In the genomic region with DNA sequence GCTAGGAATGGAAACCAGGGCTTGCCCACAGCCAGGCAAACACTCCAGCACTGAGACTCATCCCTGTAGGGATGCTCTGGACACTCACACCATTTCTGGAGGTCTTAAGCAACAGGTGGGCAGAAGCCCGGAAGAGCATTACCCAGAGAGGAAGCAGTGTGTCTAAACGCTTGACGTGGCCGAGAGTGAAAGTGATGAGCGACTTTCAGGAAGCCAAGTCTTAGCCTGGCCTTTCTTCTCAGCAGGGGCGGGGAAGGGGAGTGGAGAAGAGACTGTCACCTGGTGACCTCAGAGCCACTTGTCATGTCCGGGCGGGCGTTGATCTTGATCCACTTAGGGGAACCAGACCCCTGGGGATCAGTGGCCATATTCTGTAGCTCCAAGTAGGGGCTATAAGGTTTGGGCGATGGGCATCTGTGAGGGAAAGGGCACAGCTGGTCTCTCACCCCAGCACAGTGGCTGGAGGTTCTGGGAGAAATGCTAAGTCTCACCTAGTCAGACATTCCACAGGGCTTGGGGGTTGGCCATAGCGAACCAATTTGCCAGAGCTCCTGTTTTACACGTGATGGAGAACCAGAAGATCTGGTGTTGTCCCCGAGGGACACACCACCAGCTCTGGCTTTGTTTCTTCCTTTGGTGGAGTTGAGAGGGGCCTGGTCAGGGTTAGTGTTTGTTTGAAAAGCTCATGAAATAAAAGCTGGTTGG, we compare ENCODE assay signal across 10 mouse cellular contexts. TPM values are rescaled to one million over a fixed set of nuclear protein-coding genes. Genes with fewer than 3 reads are reported as not detected.
DNase-seq lines count a peak whose midpoint lies in the region; ATAC-seq and TF ChIP-seq lines count a peak whose summit lies in the region.
"Had no signal": no experiment of that assay in that cellular context is flagged by ENCODE, and none has a peak within 500 bp of the region (broad histone marks: within the 10 kb centered on the region; RNA-seq: fewer than 3 reads in every experiment).

No protein-coding gene starts in this region.

- no peak overlapping the region for H3K4me2 ChIP-seq in intestine, postnatal 0 days (replicated peaks; ENCODE audit: low read depth)

- WGBS in heart, embryonic 10.5 days, result 63% methylated on average over 13 of the region's 13 CpGs
- WGBS in intestine, postnatal 0 days, result 59% methylated on average over 13 of the region's 13 CpGs

- intact Hi-C loops in heart, postnatal 10 days (cut with DNase I), result no loop called here

- H3K36me3 ChIP-seq in heart, embryonic 10.5 days, result peaks cover 72% of the 10 kb centered on the region
- peaks cover 11% of the 10 kb centered on the region; the same call in 1 of the 2 replicates for H3K36me3 ChIP-seq in ES-E14 (ENCODE audit: control insufficient read depth, insufficient read depth, low read length, poor library complexity, severe bottlenecking)
- H3K36me3 ChIP-seq in intestine, postnatal 0 days (ENCODE audit: control insufficient read depth, insufficient read depth), result peaks cover 35% of the 10 kb centered on the region; the same call in 1 of the 2 replicates

- no peak for TF ChIP-seq CTCF in intestine, postnatal 0 days (IDR thresholded peaks at IDR 0.05; ENCODE audit: low read depth)

- H3K4me3 ChIP-seq in heart, embryonic 10.5 days, result no peak overlapping the region
- H3K4me3 ChIP-seq in ES-E14 (ENCODE audit: insufficient read depth in 1 of 2, low read depth in 1 of 2, low read length in 2 of 2, poor library complexity in 1 of 2, severe bottlenecking in 1 of 2), result peak overlapping the region in 1 of 2 experiments; percentile 2; a peak in 1 of 4 replicates
- no peak overlapping the region for H3K4me3 ChIP-seq in intestine, postnatal 0 days (ENCODE audit: low read depth, low read length)

- H3K27ac ChIP-seq in heart, embryonic 10.5 days, result peak overlapping the region; percentile 19; the same call in 1 of the 2 replicates
- H3K27ac ChIP-seq in ES-E14 (ENCODE audit: insufficient read depth, low read depth, low read length, poor library complexity, severe bottlenecking), result peak overlapping the region; percentile 12; the same call in 1 of the 2 replicates
- H3K27ac ChIP-seq in intestine, postnatal 0 days (ENCODE audit: low read depth, low read length), result peak overlapping the region; percentile 66

- H3K27me3 ChIP-seq in heart, embryonic 10.5 days (ENCODE audit: insufficient read depth, poor library complexity, severe bottlenecking), result no peaks in the 10 kb centered on the region
- H3K27me3 ChIP-seq in intestine, postnatal 0 days (replicated peaks; ENCODE audit: control insufficient read depth, insufficient read depth, low read length), result no peaks in the 10 kb centered on the region

- H3K9me3 ChIP-seq in heart, embryonic 10.5 days, result no peaks in the 10 kb centered on the region
- H3K9me3 ChIP-seq in ES-E14 (ENCODE audit: control insufficient read depth, insufficient read depth, low read depth, low read length), result no peaks in the 10 kb centered on the region
- no peaks in the 10 kb centered on the region for H3K9me3 ChIP-seq in intestine, postnatal 0 days (ENCODE audit: control insufficient read depth)

- in situ Hi-C loops in ES-E14 (cut with MboI; ENCODE audit: low sequenced_read_pairs in 2 of 2, unreplicated experiment in 2 of 2), result no loop called here

- H3K9ac ChIP-seq in ES-E14 (ENCODE audit: insufficient read depth, low read depth, low read length, poor library complexity, severe bottlenecking), result no peak overlapping the region
- no peak overlapping the region for H3K9ac ChIP-seq in intestine, postnatal 0 days (ENCODE audit: low read depth, low read length)

- peak; percentile 76 for DNase-seq in heart, embryonic 10.5 days (ENCODE audit: low spot score)
- no peak for DNase-seq in heart, postnatal 10 days
- no peak for DNase-seq in ES-E14 (ENCODE audit: low read depth, low spot score)
- no peak for DNase-seq in layer of hippocampus, postnatal 25 days (ENCODE audit: extremely low spot score in 1 of 2, low spot score in 1 of 2)
- no peak for DNase-seq in layer of hippocampus, postnatal 36 days
- DNase-seq in layer of hippocampus, postnatal 14 days (ENCODE audit: low spot score in 2 of 2), result no peak
- DNase-seq: heart, postnatal 4 days; thymus, adult 18-20 months had no signal

- no peak for ATAC-seq in intestine, postnatal 0 days
- ATAC-seq in neutrophil, adult 5-6 weeks (ENCODE audit: extremely low read depth, insufficient number of reproducible peaks, low FRiP score, poor library complexity, severe bottlenecking), result peak; percentile 93

- H3K4me1 ChIP-seq in heart, embryonic 10.5 days, result peaks cover 31% of the 10 kb centered on the region
- H3K4me1 ChIP-seq in ES-E14 (ENCODE audit: control insufficient read depth in 2 of 2, insufficient read depth in 2 of 2, low read length in 2 of 2, poor library complexity in 1 of 2), result peaks cover 18 to 49% of the 10 kb centered on the region in 2 experiments
- H3K4me1 ChIP-seq in intestine, postnatal 0 days (replicated peaks; ENCODE audit: control insufficient read depth, insufficient read depth, low read length), result peaks cover 12% of the 10 kb centered on the region; the same call in 1 of the 2 replicates

TF ChIP-seq in ES-E14, 5 proteins besides CTCF, POLR2A, EP300 and RAD21:
- TF ChIP-seq ZC3H11A (IDR thresholded peaks at IDR 0.05; ENCODE audit: borderline replicate concordance, low read depth, low read length), result no peak
- no peak for TF ChIP-seq MAFK (IDR thresholded peaks at IDR 0.05; ENCODE audit: insufficient read depth, low read depth, low read length)
- no peak for TF ChIP-seq HCFC1 (IDR thresholded peaks at IDR 0.05; ENCODE audit: borderline replicate concordance, insufficient read depth, low read length)
- no peak for TF ChIP-seq ZNF384 (IDR thresholded peaks at IDR 0.05; ENCODE audit: low read depth, low read length)
- no peak for TF ChIP-seq CHD2 (IDR thresholded peaks at IDR 0.05; ENCODE audit: low read depth, low read length)

RNA-seq across cellular contexts. Expression of a gene that starts 22.4 kb away (rescaled TPM):
- polyA plus RNA-seq in heart, embryonic 10.5 days (2016; fragmentation: Nextera tagmentation; extraction: Ambion mirVana), result 56.6 and 69.3 TPM in 2 replicates
- total RNA-seq in heart, postnatal 10 days (2021), result 100 to 1,000 TPM; 160 to 173 TPM
- total RNA-seq in ES-E14 (2012; rRNA removed), result 150 and 231 TPM in 2 replicates
- 109 and 127 TPM in 2 replicates for polyA plus RNA-seq in intestine, postnatal 0 days (2015; fragmentation: Nextera tagmentation; extraction: Ambion mirVana)
- total RNA-seq in neutrophil, adult 5-6 weeks (2017), result 143 and 169 TPM in 2 replicates
- total RNA-seq in layer of hippocampus, postnatal 25 days (2021), result 100 to 1,000 TPM; 104 to 168 TPM
- 100 to 1,000 TPM; 116 to 118 TPM for total RNA-seq in layer of hippocampus, postnatal 36 days (2021)
- total RNA-seq in layer of hippocampus, postnatal 14 days (2021), result 100 to 1,000 TPM; 149 to 151 TPM

Comparison
In these comparisons a context has a peak if more than half of its experiments do, and no peak if none do; other contexts are left out.
1. H3K27ac ChIP-seq: peak in every context shown above with its lines; median percentile 66 in intestine, postnatal 0 days; 19 in heart, embryonic 10.5 days; 12 in ES-E14.